Mouse (Mus musculus): ENCODE data around the gene Dysf. TPM values are rescaled to one million over a fixed set of nuclear protein-coding genes. Genes with fewer than 3 reads are reported as not detected.
A peak's percentile ranks its signal among the peaks of the same experiment; 100 is the strongest.

Gene Dysf
- polyA plus RNA-seq, 1 experiment from 2014 or later = 13.5 TPM

DNA sequence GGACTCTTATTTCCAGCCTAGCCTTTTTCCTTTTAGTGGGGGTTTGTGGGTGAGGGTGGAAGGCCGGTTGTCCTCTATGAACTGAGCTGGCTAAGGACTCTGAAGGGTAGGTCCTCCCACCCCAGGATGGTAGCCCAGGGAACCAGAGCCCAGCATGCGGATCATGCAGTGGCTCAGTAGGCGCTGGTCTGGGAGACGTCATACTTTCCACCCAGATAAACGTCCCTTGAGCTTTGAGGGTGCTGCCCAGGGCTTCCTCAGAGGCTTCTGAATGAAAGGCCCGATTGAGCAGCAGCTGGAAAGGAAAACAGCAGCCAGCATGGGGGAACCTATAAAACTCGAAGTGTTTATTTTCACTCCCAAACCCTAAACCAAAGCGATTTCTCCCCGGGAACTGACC is 123.1 kb downstream of the Dysf start:
- Histone ChIP-seq H3K9me3 (ENCODE audit: low read depth, low read length) (no peaks in the 10 kb centered on the region), H3K27me3 (ENCODE audit: insufficient read depth, low read length) (no peaks in the 10 kb centered on the region), H3K4me3 (ENCODE audit: low read depth, low read length) (no peak overlapping the region), H3K4me1 (ENCODE audit: insufficient read depth) (no peaks in the 10 kb centered on the region), H3K27ac (ENCODE audit: low read depth) (no peak overlapping the region), H3K9ac (no peak overlapping the region), H3K4me2 (no peak overlapping the region), H3K36me3 (ENCODE audit: insufficient read depth) (no peaks in the 10 kb centered on the region)
- no peak for ATAC-seq (ENCODE audit: insufficient read depth)
- no peak for TF ChIP-seq CTCF (IDR thresholded peaks at IDR 0.05; ENCODE audit: low read depth)
- WGBS = 57% methylated on average over 9 of the region's 9 CpGs
- DNase-seq = no peak

DNA sequence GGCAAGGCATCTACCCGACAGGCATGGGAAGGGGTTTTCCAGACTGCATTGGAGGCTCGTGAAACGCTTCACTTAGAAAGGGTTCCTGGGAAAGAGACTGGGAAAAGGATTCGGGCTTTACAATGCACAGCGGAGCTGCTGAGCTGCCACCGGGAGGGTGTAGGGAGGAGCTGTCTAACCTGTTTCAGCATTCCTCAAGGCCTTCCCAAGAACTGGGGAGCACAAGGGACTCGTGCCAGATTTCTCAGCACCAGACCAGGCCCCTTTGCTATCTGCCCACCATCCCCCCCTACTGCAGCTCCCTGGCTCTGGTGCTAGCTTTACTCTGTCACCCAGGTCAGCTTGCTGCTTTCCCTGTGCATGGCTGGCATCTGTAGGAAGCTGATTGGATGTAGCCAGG is 124.7 kb downstream of the Dysf start:
- 49% methylated on average over 7 of the region's 7 CpGs for WGBS
- H3K4me2 ChIP-seq = no peak overlapping the region
- ATAC-seq (ENCODE audit: insufficient read depth) (0 out of 2 replicates have a peak, but pooled peaks have one; percentile 22), DNase-seq (peak; percentile 47)
- H3K27me3 ChIP-seq (ENCODE audit: insufficient read depth, low read length) = no peaks in the 10 kb centered on the region
- H3K4me1 ChIP-seq (ENCODE audit: insufficient read depth) = no peaks in the 10 kb centered on the region
- no peak for TF ChIP-seq CTCF (IDR thresholded peaks at IDR 0.05; ENCODE audit: low read depth)
- H3K9ac ChIP-seq = no peak overlapping the region
- no peaks in the 10 kb centered on the region for H3K36me3 ChIP-seq (ENCODE audit: insufficient read depth)
- no peaks in the 10 kb centered on the region for H3K9me3 ChIP-seq (ENCODE audit: low read depth, low read length)
- no peak overlapping the region for H3K27ac ChIP-seq (ENCODE audit: low read depth)
- no peak overlapping the region for H3K4me3 ChIP-seq (ENCODE audit: low read depth, low read length)

DNA sequence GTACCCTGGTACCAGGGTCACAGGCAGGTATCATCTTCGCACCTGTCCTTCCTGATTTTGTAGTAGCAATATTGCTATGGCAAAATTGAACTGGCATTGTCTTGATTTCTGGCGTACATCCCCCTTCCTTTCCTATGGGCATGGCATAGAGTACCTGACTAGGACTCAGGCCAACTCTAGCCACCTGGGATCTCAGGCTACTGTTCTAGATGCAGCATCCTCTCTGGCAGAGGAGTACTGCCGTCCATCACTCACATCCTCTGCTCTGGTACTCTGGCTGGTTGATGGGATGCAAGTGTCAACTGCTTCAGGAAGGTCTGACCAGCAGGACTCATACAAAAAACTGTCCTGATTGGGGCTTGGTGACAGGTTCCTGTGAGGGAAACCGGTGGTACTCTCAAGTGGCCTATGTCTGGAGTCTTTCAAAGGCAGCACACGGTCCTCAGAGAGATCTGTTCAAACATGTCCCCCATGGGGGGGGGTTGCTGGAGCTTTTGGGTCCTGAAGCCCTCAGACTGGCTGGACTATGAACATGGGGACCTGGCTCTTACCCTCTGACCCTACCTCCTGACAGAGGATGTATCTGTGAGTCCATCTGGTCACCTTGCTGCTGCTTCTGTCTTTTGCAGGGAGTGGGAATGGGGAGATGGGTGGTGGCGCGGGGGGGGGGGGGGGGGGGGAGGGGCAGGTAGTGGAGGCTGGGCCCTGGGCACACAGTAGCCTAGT is 125.8 kb downstream of the Dysf start:
- no peak overlapping the region for H3K27ac ChIP-seq (ENCODE audit: low read depth)

DNA sequence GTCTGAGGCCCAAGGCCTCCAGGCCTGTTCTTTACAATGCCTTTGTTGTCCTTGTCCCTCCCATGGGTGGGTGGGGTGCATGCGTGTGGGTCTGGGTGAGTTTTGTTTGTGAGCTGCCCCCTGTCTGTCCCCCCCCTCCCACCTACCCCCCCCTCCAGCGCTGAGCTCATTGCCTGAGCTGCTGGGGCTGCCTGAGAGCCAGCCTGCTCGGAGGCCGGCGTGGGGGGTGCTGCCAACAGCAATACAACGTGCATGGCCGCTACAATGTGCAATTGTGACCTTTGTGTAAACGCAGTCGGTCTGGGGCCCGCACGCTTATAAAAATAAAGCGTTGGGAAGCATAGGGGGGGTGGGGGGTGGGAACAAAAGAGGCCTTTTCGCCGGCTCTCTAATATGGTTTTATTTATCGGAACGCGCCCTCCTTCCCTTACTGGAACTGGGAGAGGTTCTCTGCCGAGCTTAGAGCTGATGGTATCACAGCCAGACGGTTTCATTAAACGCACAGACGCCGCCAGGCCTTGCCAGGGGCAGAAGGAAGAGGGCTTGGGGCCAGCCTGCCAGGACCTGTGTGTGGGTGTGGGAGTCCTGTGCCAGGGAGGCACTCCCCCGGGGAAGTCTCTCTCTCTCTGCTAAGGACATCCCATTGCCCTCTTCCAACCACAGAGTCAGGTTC is 126.5 kb downstream of the Dysf start:
- Histone ChIP-seq H3K4me1 (ENCODE audit: insufficient read depth) (no peaks in the 10 kb centered on the region), H3K9me3 (ENCODE audit: low read depth, low read length) (no peaks in the 10 kb centered on the region), H3K36me3 (ENCODE audit: insufficient read depth) (no peaks in the 10 kb centered on the region), H3K27me3 (ENCODE audit: insufficient read depth, low read length) (no peaks in the 10 kb centered on the region), H3K9ac (no peak overlapping the region), H3K4me3 (ENCODE audit: low read depth, low read length) (no peak overlapping the region), H3K27ac (ENCODE audit: low read depth) (no peak overlapping the region), H3K4me2 (peak overlapping the region; percentile 31; the same call in 1 of the 2 replicates)
- DNase-seq = peak; percentile 28
- ATAC-seq (ENCODE audit: insufficient read depth) = peak; percentile 64; the same call in 1 of the 2 replicates
- TF ChIP-seq CTCF (IDR thresholded peaks at IDR 0.05; ENCODE audit: low read depth) = no peak
- WGBS = 28% methylated on average over 23 of the region's 23 CpGs

More for the DNA sequence above, 125.8 kb downstream of the Dysf start:
- no peaks in the 10 kb centered on the region for H3K9me3 ChIP-seq (ENCODE audit: low read depth, low read length)
- no peak for DNase-seq
- no peaks in the 10 kb centered on the region for H3K36me3 ChIP-seq (ENCODE audit: insufficient read depth)
- no peak overlapping the region for H3K9ac ChIP-seq
- no peak overlapping the region for H3K4me3 ChIP-seq (ENCODE audit: low read depth, low read length)
- 0 out of 2 replicates have a peak, but pooled peaks have one; percentile 11 for ATAC-seq (ENCODE audit: insufficient read depth)
- no peak for TF ChIP-seq CTCF (IDR thresholded peaks at IDR 0.05; ENCODE audit: low read depth)
- H3K4me1 ChIP-seq (ENCODE audit: insufficient read depth) = no peaks in the 10 kb centered on the region
- H3K27me3 ChIP-seq (ENCODE audit: insufficient read depth, low read length) = no peaks in the 10 kb centered on the region
- H3K4me2 ChIP-seq = no peak overlapping the region
- WGBS = 74% methylated on average over 5 of the region's 7 CpGs

DNA sequence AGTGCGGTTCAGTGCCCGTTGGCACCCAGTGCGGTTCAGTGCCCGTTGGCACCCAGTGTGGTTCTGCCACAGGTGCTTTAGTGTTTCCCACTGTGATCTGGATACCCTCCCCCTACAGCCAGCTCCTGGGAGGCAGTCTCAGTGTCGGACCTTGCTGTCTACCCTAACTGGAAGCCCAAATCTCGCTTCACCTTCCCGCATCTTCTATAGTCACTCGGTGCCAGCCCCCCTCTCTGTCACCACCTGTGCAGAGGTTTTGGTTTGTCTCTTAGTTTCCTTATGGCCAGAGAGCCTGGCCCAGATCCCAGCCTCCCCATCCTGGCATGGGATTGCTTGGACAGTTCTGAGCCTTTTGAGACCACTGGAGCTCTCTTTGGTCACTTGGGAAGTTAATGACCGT is 127.3 kb downstream of the Dysf start:
- Histone ChIP-seq H3K4me1 (ENCODE audit: insufficient read depth) (no peaks in the 10 kb centered on the region), H3K9ac (no peak overlapping the region), H3K27ac (ENCODE audit: low read depth) (no peak overlapping the region), H3K27me3 (ENCODE audit: insufficient read depth, low read length) (no peaks in the 10 kb centered on the region), H3K4me3 (ENCODE audit: low read depth, low read length) (no peak overlapping the region), H3K9me3 (ENCODE audit: low read depth, low read length) (no peaks in the 10 kb centered on the region), H3K4me2 (no peak overlapping the region), H3K36me3 (ENCODE audit: insufficient read depth) (no peaks in the 10 kb centered on the region)
- ATAC-seq (ENCODE audit: insufficient read depth) (no peak), DNase-seq (no peak)
- no peak for TF ChIP-seq CTCF (IDR thresholded peaks at IDR 0.05; ENCODE audit: low read depth)
- whole genome bisulfite sequencing = 94% methylated on average over 9 of the region's 9 CpGs

DNA sequence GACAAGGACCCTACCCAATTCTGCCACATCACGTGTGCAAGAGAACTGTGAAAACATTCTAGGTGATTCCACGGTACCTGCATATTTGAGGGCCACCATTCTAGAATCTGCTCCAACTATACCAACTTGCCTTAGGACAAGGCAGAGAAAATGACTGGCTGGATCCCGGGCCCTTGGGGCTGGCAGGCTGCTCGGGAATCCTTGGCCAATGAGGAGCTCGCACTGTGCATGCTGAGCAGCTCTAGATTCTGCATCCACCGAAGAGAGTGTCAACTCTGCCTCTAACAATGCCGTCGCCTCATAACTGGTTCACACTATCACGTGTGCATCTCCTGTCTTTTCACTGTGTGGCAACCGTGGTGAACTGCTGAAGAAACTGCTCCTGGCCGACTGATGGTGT is 128.0 kb downstream of the Dysf start:
- H3K9ac ChIP-seq = no peak overlapping the region
- no peak overlapping the region for H3K27ac ChIP-seq (ENCODE audit: low read depth)
- DNase-seq (no peak), ATAC-seq (ENCODE audit: insufficient read depth) (no peak)
- no peak overlapping the region for H3K4me3 ChIP-seq (ENCODE audit: low read depth, low read length)
- H3K9me3 ChIP-seq (ENCODE audit: low read depth, low read length) = no peaks in the 10 kb centered on the region
- no peak for TF ChIP-seq CTCF (IDR thresholded peaks at IDR 0.05; ENCODE audit: low read depth)
- H3K4me2 ChIP-seq = no peak overlapping the region
- no peaks in the 10 kb centered on the region for H3K36me3 ChIP-seq (ENCODE audit: insufficient read depth)
- 81% methylated on average over 11 of the region's 11 CpGs for WGBS
- no peaks in the 10 kb centered on the region for H3K27me3 ChIP-seq (ENCODE audit: insufficient read depth, low read length)
- no peaks in the 10 kb centered on the region for H3K4me1 ChIP-seq (ENCODE audit: insufficient read depth)

DNA sequence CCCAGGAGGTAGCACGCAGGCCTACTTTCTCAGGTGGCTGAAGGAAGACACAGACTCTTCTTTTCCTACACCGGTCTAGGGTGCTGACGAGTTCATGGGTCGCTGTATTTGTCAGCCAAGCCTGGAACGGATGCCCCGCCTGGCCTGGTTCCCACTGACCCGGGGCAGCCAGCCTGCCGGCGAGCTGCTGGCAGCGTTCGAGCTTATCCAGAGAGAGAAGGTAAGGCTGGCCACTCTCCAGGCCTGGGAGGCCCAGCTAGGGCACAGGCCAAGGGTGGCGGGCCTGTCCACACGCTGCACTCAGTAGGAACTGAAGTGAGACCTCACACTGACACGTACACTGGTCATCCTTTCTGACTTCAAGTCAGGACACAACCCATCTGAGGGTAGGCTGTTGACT is 131.5 kb downstream of the Dysf start:
- no peaks in the 10 kb centered on the region for H3K9me3 ChIP-seq (ENCODE audit: low read depth, low read length)
- TF ChIP-seq CTCF (IDR thresholded peaks at IDR 0.05; ENCODE audit: low read depth) = no peak
- H3K36me3 ChIP-seq (ENCODE audit: insufficient read depth) = no peaks in the 10 kb centered on the region
- no peaks in the 10 kb centered on the region for H3K27me3 ChIP-seq (ENCODE audit: insufficient read depth, low read length)
- no peak overlapping the region for H3K4me3 ChIP-seq (ENCODE audit: low read depth, low read length)
- WGBS = 74% methylated on average over 14 of the region's 14 CpGs
- H3K4me1 ChIP-seq (ENCODE audit: insufficient read depth) = no peaks in the 10 kb centered on the region
- no peak for DNase-seq
- H3K27ac ChIP-seq (ENCODE audit: low read depth) = no peak overlapping the region
- H3K4me2 ChIP-seq = no peak overlapping the region
- ATAC-seq (ENCODE audit: insufficient read depth) = no peak
- no peak overlapping the region for H3K9ac ChIP-seq
